Mouse (Mus musculus) kidney, adult 2 months (tissue): Measurements from ENCODE around the gene Arhgef28. TPM values are rescaled to one million over a fixed set of nuclear protein-coding genes. Genes with fewer than 3 reads are reported as not detected.

ENCODE experiments used
- DNase-seq: peaks from one replicate; pipeline ENCODE4 v3.0.0; 2021
- H3K27ac ChIP-seq: fragments of 200-500 bp; 2 replicates; pipeline ENCODE4 v1.5.1; 2012; ENCODE audit warnings: low read depth, low read length, control low read depth, inconsistent platforms; ENCODE audit not compliant: insufficient read depth
- H3K27me3 ChIP-seq: fragments of 200-500 bp; replicated peaks from 2 replicates; pipeline ENCODE4 v1.6.1; 2012; ENCODE audit warnings: mild to moderate bottlenecking, moderate library complexity, low read length, inconsistent platforms; ENCODE audit not compliant: control insufficient read depth, insufficient read depth
- H3K36me3 ChIP-seq: fragments of 200-500 bp; 2 replicates; pipeline ENCODE4 v1.6.1; 2012; ENCODE audit warnings: mild to moderate bottlenecking, moderate library complexity, low read length, inconsistent platforms; ENCODE audit not compliant: control insufficient read depth, insufficient read depth
- H3K4me1 ChIP-seq: fragments of 200-500 bp; 2 replicates; pipeline ENCODE4 v1.6.1; 2011; ENCODE audit warnings: low read length; ENCODE audit not compliant: control insufficient read depth, insufficient read depth
- H3K4me3 ChIP-seq: fragments of 200-500 bp; 2 replicates; pipeline ENCODE4 v1.5.1; 2011; ENCODE audit warnings: mild to moderate bottlenecking, low read depth, low read length, control low read depth; ENCODE audit not compliant: insufficient read depth
- CTCF ChIP-seq: fragments of 200-500 bp; conservative IDR thresholded peaks from 2 replicates; pipeline ENCODE4 v1.5.1; 2011; ENCODE audit warnings: low read depth, mild to moderate bottlenecking, control low read depth, low read length, moderate library complexity, mixed read lengths; ENCODE audit not compliant: insufficient read depth, insufficient read length
- POLR2A ChIP-seq: fragments of 200-500 bp; IDR thresholded peaks from one replicate; pipeline ENCODE4 v1.6.1; 2011; ENCODE audit warnings: low read depth, low read length, control low read depth
- WGBS: fragments of 180-500 bp; shearing (Covaris S2); methylation state at CpG from one replicate; pipeline ENCODE4 v1.1.7; 2018; 5-methylcytosine and 5-hydroxymethylcytosine counted together
- polyA plus RNA-seq: library from polyadenylated mRNA; depleted of rRNA; stranded (reverse); fragments of >200 nt; gene quantifications from 2 replicates; pipeline ENCODE4 v1.2.3, GENCODE M21; 2012; rRNA removed

The Arhgef28 gene
- 39.3 and 48.1 TPM in 2 replicates for polyA plus RNA-seq

DNA sequence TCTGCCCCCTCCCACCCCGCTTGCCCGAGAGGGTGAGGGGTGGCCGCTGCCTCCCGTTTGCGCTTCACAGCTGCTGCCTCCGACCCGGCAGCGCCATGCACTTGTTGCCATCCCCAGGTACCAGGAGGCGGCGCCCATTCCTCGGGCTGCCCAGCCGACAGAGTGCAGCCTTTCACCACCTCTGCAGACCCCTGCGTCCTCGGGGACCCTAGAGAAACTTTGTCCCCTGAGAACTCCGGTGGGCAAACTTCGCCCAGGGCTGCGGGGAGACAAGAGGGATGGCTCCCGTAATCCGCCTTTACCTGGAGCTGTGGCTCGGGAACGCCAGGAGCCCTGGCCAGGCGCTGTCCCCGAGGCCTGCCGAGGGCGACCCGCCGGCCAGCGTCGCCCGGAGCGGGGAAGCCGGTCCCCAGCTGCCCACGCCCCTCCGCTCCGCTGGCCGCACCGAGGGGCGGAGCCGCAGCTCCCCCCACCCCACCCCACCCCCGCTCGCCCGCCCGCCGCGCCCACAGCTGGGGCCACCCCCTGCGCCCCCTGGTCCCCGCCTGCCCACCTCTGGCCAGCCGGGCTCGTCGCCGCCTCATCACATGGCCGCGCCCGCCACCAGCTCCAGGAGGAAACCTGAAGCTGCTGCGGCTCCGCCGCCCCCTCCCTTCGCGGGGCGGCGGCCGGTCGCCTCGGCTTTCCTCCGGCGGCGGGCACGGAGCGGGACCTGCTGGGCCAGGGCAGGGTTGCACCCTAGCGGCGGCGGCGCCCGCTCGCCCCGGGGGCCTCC lies at the start of gene Arhgef28:
Gene Arhgef28, minus strand, starts transcription at position 669 of the 775 bp plus-strand sequence.
- DNase-seq, result peak; percentile 80
- Histone ChIP-seq H3K4me3 (peak within 1 kb of the TSS; percentile 65), H3K27ac (0 out of 2 replicates have a peak within 1 kb of the TSS, but pooled peaks have one; percentile 29), H3K27me3 (no peaks in the 10 kb centered on the region), H3K4me1 (no peaks in the 10 kb centered on the region), H3K36me3 (no peaks in the 10 kb centered on the region)
- WGBS, result under 1% methylated on average over 65 of the region's 76 CpGs
- TF ChIP-seq CTCF, result no peak; the same call in 1 of the 2 replicates
- no peak for TF ChIP-seq POLR2A

- H3K4me3 ChIP-seq, result no peak overlapping the region
- no peaks in the 10 kb centered on the region for H3K27me3 ChIP-seq
- H3K36me3 ChIP-seq, result peaks cover 5% of the 10 kb centered on the region
- no peak overlapping the region for H3K27ac ChIP-seq
- DNase-seq, result no peak
- 76% methylated on average over 9 of the region's 9 CpGs for WGBS
- H3K4me1 ChIP-seq, result no peaks in the 10 kb centered on the region
- TF ChIP-seq POLR2A (no peak), CTCF (no peak)
Observed at GRCm38 (mm10) chr13:98254921-98255320, 48.7 kb upstream of the Arhgef28 start.

- no peak overlapping the region for H3K4me3 ChIP-seq
- H3K4me1 ChIP-seq, result no peaks in the 10 kb centered on the region
- WGBS, result 83% methylated on average over 10 of the region's 10 CpGs
- no peaks in the 10 kb centered on the region for H3K27me3 ChIP-seq
- DNase-seq, result no peak
- no peak for TF ChIP-seq POLR2A
- no peak for TF ChIP-seq CTCF
- H3K36me3 ChIP-seq, result peaks cover 2% of the 10 kb centered on the region; the same call in 1 of the 2 replicates
- no peak overlapping the region for H3K27ac ChIP-seq
Observed at GRCm38 (mm10) chr13:98249594-98249993, 43.4 kb upstream of the Arhgef28 start.

DNA sequence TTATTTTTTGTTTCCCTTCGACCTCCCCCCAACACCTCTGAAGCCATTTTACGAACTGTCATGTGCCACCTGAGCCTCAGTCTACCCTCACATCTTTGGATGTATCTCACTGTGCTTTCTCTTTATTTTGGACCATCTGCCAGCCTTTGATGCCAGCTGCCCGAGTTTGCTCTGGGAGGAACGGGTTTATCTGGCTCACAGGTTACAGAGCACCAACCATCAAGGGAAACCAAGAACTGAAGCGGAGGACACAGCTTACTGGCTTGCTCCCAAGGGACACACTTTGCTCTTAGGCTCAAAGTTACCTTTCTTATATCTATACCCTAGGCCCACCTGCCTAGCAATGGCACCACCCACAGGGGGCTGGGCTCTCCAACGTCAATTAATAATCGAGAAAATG lies 39.1 kb upstream of the Arhgef28 start:
- Histone ChIP-seq H3K27me3 (no peaks in the 10 kb centered on the region; the same call in 1 of the 2 replicates), H3K4me3 (no peak overlapping the region), H3K36me3 (no peaks in the 10 kb centered on the region), H3K4me1 (no peaks in the 10 kb centered on the region), H3K27ac (no peak overlapping the region)
- TF ChIP-seq POLR2A (no peak), CTCF (no peak)
- 69% methylated on average over 7 of the region's 7 CpGs for WGBS
- no peak for DNase-seq

DNA sequence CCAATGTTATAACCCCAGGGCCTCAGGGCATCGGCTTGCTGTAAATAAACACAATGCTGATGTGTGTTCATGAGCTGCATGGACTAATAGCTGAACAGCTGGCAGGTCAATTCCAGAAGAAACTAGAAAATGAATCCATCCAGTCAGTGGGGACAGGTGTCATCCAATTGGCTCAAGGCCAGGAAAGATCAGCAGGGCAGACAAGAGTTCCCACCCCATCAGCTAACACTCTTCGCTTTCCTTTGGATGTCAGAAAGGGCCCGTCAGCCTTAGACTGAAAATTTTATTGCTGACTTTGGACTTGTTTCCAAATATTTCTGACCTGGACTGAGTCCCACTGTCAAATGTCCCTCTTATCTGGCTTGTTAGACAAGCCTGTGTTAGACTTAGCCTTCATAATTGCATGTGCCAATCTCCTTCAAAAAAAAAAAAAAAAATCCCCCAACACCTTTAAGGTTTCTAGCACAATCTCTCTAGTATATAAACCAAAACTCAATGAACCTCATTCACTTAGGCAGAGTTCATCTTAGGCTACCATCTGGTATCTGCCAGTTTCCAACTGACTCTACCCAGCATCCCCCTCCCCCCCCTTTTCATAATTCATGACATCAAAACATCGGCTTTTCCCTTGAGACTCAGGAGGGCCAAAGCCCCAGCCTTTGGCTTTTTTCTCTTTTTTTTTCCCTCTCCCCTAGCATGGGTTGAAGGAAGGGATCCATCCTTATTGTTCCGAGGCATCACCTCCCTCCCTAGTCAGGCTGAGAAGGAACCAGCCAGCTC lies 38.5 kb upstream of the Arhgef28 start:
- no peak overlapping the region for H3K4me3 ChIP-seq
- no peak for TF ChIP-seq CTCF
- no peak for TF ChIP-seq POLR2A
- no peak overlapping the region for H3K27ac ChIP-seq
- no peak for DNase-seq
- H3K36me3 ChIP-seq, result no peaks in the 10 kb centered on the region
- no peaks in the 10 kb centered on the region; the same call in 1 of the 2 replicates for H3K27me3 ChIP-seq
- 59% methylated on average over 5 of the region's 5 CpGs for WGBS
- H3K4me1 ChIP-seq, result no peaks in the 10 kb centered on the region

GRCm38 (mm10) chr13:98241531-98242282 lies 35.5 kb upstream of the Arhgef28 start:
- Histone ChIP-seq H3K4me3 (no peak overlapping the region), H3K27ac (no peak overlapping the region), H3K36me3 (no peaks in the 10 kb centered on the region), H3K27me3 (no peaks in the 10 kb centered on the region; the same call in 1 of the 2 replicates), H3K4me1 (no peaks in the 10 kb centered on the region)
- WGBS, result 68% methylated on average over 9 of the region's 9 CpGs
- DNase-seq, result no peak
- no peak for TF ChIP-seq CTCF
